Mouse (Mus musculus) embryonic facial prominence, embryonic 13.5 days (tissue): ENCODE measurements around the gene Lemd1. TPM values are rescaled to one million over a fixed set of nuclear protein-coding genes. Genes with fewer than 3 reads are reported as not detected.

Experiments used
- ATAC-seq: fragments of 200-750 bp; cut with Nextera tagmentation; 2 replicates; pipeline ENCODE4 v1.8.0; 2017; ENCODE audit warnings: low read depth; ENCODE audit not compliant: insufficient number of reproducible peaks, insufficient read depth, low FRiP score, low TSS enrichment
- H3K27ac ChIP-seq: fragments of 300-500 bp; sonication (generic); 2 replicates; pipeline ENCODE4 v1.5.1; 2015; ENCODE audit warnings: moderate library complexity, mild to moderate bottlenecking, inconsistent platforms
- H3K27me3 ChIP-seq: fragments of 300-500 bp; sonication (generic); 2 replicates; pipeline ENCODE4 v1.6.1; 2015; ENCODE audit warnings: mild to moderate bottlenecking, inconsistent platforms
- H3K36me3 ChIP-seq: fragments of 300-500 bp; sonication (generic); 2 replicates; pipeline ENCODE4 v1.6.1; 2015; ENCODE audit warnings: mild to moderate bottlenecking, inconsistent platforms
- H3K4me1 ChIP-seq: fragments of 300-500 bp; sonication (generic); 2 replicates; pipeline ENCODE4 v1.6.1; 2015; ENCODE audit warnings: inconsistent platforms
- H3K4me2 ChIP-seq: fragments of 300-500 bp; sonication (generic); 2 replicates; pipeline ENCODE4 v1.6.1; 2015; ENCODE audit warnings: moderate library complexity, mild to moderate bottlenecking, inconsistent platforms
- H3K4me3 ChIP-seq: fragments of 300-500 bp; sonication (generic); 2 replicates; pipeline ENCODE4 v1.5.1; 2015; ENCODE audit warnings: mild to moderate bottlenecking, inconsistent platforms
- H3K9ac ChIP-seq: fragments of 300-500 bp; sonication (generic); 2 replicates; pipeline ENCODE4 v1.6.1; 2015; ENCODE audit warnings: mild to moderate bottlenecking, inconsistent platforms
- H3K9me3 ChIP-seq: fragments of 300-500 bp; sonication (generic); 2 replicates; pipeline ENCODE4 v1.6.1; 2016; ENCODE audit warnings: inconsistent platforms
- WGBS: fragments of 180-500 bp; shearing (Covaris S2); methylation state at CpG from one replicate; pipeline ENCODE4 v1.1.7; 2015; ENCODE audit warnings: mixed read lengths; 5-methylcytosine and 5-hydroxymethylcytosine counted together
- polyA plus RNA-seq: library from polyadenylated mRNA; unstranded; fragments of >200 nt; fragmentation: Nextera tagmentation; extraction: Ambion mirVana; gene quantifications from 2 replicates; pipeline ENCODE4 v1.2.1, GENCODE M21; 2015

Lemd1 gene
- polyA plus RNA-seq, 1 experiment from 2014 or later: 1.2 TPM

DNA sequence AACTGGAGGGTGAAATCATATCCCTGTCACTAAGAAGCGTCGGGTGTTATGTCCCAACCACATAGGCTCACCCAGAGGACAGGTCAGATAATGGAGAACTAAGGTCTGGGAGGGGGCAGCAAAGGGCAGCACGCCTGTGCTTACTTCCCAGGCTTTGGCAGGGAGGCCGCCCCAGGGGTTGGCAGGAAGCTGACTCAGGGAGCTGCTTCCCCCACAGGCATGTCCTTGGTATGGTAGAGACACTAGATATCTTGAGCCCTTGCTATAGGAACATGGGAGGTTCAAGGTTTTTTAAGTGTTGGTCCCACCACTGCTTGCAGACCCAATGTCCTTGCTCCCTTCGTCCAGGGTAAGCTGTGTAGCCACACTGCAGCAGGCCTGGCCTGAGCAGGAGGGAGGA lies 14.7 kb downstream of the Lemd1 start:
- no peak overlapping the region for H3K4me3 ChIP-seq
- H3K4me2 ChIP-seq: no peak overlapping the region
- peaks cover 15% of the 10 kb centered on the region for H3K27me3 ChIP-seq
- no peak overlapping the region for H3K9ac ChIP-seq
- H3K9me3 ChIP-seq: no peaks in the 10 kb centered on the region
- H3K27ac ChIP-seq: no peak overlapping the region
- H3K4me1 ChIP-seq: peaks cover 48% of the 10 kb centered on the region
- WGBS: 32% methylated on average over 5 of the region's 5 CpGs
- H3K36me3 ChIP-seq: no peaks in the 10 kb centered on the region
- ATAC-seq: no peak

DNA sequence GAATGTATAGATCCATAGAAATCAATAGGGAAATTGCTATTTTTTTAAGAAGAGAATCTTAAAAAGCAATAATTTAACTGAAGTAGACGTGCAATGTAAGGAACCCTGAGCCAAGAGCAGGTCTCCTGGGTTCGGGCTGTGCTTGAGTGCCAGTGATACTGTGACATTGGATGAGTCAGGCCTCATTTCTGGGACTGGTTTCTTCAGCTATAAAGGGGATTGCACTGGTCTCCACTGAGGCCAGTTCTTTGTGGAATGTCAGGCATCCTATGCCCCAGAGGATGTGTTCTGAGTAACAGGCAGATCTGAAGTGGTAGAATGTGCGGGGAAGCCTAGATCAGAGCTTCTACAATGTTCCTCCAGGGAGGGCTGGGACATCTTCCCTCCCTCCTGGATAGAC lies 15.6 kb downstream of the Lemd1 start:
- Histone ChIP-seq H3K4me3 (no peak overlapping the region), H3K36me3 (no peaks in the 10 kb centered on the region), H3K9me3 (no peaks in the 10 kb centered on the region), H3K9ac (no peak overlapping the region), H3K27me3 (peaks cover 16% of the 10 kb centered on the region), H3K4me1 (peaks cover 52% of the 10 kb centered on the region), H3K4me2 (no peak overlapping the region), H3K27ac (no peak overlapping the region)
- WGBS: 73% methylated on average over 3 of the region's 3 CpGs
- ATAC-seq: no peak

GRCm38 (mm10) chr1:132208154-132208553 lies 16.9 kb downstream of the Lemd1 start:
- no peak overlapping the region for H3K27ac ChIP-seq
- ATAC-seq: no peak
- H3K4me1 ChIP-seq: peaks cover 61% of the 10 kb centered on the region
- no peak overlapping the region for H3K4me3 ChIP-seq
- WGBS: 14% methylated on average over 4 of the region's 4 CpGs
- no peak overlapping the region for H3K4me2 ChIP-seq
- H3K36me3 ChIP-seq: no peaks in the 10 kb centered on the region
- H3K27me3 ChIP-seq: peaks cover 24% of the 10 kb centered on the region
- H3K9ac ChIP-seq: 0 out of 2 replicates have a peak overlapping the region, but pooled peaks have one; percentile 36
- no peaks in the 10 kb centered on the region for H3K9me3 ChIP-seq

GRCm38 (mm10) chr1:132209400-132209799 lies 18.2 kb downstream of the Lemd1 start:
- WGBS: 46% methylated on average over 10 of the region's 10 CpGs
- no peak overlapping the region for H3K9ac ChIP-seq
- no peak overlapping the region for H3K27ac ChIP-seq
- no peak overlapping the region for H3K4me2 ChIP-seq
- no peak overlapping the region for H3K4me3 ChIP-seq
- no peak for ATAC-seq
- no peaks in the 10 kb centered on the region for H3K9me3 ChIP-seq
- H3K36me3 ChIP-seq: no peaks in the 10 kb centered on the region
- peaks cover 61% of the 10 kb centered on the region for H3K4me1 ChIP-seq
- H3K27me3 ChIP-seq: peaks cover 28% of the 10 kb centered on the region

DNA sequence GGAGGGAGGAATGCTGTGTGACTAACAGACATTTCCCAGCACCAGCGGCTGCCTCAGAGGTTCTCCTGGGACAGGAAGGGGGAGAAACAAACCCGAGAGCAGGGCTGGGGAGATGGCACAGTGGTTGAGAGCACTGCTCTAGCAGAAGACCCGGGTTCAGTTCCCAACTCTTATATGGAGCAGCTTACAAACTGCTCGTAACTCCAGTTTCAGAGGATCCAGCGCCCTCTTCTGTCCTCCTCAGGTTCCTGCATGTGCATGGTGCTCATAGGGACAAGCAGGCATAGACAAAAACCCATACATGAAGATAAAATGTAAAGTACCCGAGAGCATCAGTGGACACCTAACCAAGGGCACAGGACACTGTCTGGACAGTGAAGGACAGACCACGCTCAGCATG lies 19.7 kb downstream of the Lemd1 start:
- ATAC-seq: no peak
- Histone ChIP-seq H3K4me3 (no peak overlapping the region), H3K9ac (no peak overlapping the region), H3K27me3 (peaks cover 28% of the 10 kb centered on the region), H3K27ac (no peak overlapping the region), H3K9me3 (no peaks in the 10 kb centered on the region), H3K4me2 (no peak overlapping the region), H3K36me3 (no peaks in the 10 kb centered on the region), H3K4me1 (peaks cover 56% of the 10 kb centered on the region)
- 17% methylated on average over 7 of the region's 7 CpGs for WGBS

DNA sequence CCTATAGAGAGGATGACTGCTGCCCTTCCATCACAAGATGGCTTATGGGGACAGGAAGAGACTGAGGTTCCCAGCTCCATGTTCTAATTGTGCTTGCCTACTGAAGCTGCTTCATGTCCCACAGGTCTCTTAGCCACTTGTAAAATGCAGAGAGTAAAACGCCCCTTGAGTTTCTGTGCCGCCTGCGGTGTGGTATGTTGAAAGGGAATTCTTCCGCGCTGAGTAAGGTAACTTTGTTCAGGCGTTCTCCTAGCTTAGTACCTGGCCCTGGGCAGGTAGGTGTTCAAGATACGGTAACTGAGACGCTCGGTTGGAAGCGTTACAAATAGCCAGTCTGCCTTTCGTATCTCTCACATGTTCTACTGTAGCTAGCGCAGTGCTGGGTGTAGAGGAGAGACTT lies 20.4 kb downstream of the Lemd1 start:
- peak overlapping the region; percentile 34; the same call in 1 of the 2 replicates for H3K4me3 ChIP-seq
- WGBS: 37% methylated on average over 12 of the region's 12 CpGs
- H3K4me2 ChIP-seq: peak overlapping the region; percentile 54
- peaks cover 50% of the 10 kb centered on the region for H3K4me1 ChIP-seq
- H3K9me3 ChIP-seq: no peaks in the 10 kb centered on the region
- no peak overlapping the region for H3K9ac ChIP-seq
- H3K36me3 ChIP-seq: no peaks in the 10 kb centered on the region
- ATAC-seq: no peak
- H3K27ac ChIP-seq: no peak overlapping the region
- H3K27me3 ChIP-seq: peaks cover 28% of the 10 kb centered on the region

- no peak overlapping the region for H3K27ac ChIP-seq
- no peaks in the 10 kb centered on the region for H3K36me3 ChIP-seq
- H3K9me3 ChIP-seq: no peaks in the 10 kb centered on the region
- H3K4me1 ChIP-seq: peaks cover 48% of the 10 kb centered on the region
- H3K4me3 ChIP-seq: peak overlapping the region; percentile 34
- no peak for ATAC-seq
- peak overlapping the region; percentile 51; the same call in 1 of the 2 replicates for H3K9ac ChIP-seq
- H3K4me2 ChIP-seq: peak overlapping the region; percentile 54
- 4% methylated on average over 20 of the region's 20 CpGs for WGBS
- peaks cover 28% of the 10 kb centered on the region for H3K27me3 ChIP-seq
Measured at GRCm38 (mm10) chr1:132212218-132212617, 21.0 kb downstream of the Lemd1 start.

GRCm38 (mm10) chr1:132213076-132213475 lies 21.8 kb downstream of the Lemd1 start:
- Histone ChIP-seq H3K4me3 (no peak overlapping the region), H3K9ac (no peak overlapping the region), H3K27ac (no peak overlapping the region), H3K36me3 (no peaks in the 10 kb centered on the region), H3K27me3 (peaks cover 28% of the 10 kb centered on the region), H3K9me3 (no peaks in the 10 kb centered on the region), H3K4me1 (peaks cover 44% of the 10 kb centered on the region), H3K4me2 (no peak overlapping the region)
- ATAC-seq: no peak
- 44% methylated on average over 6 of the region's 6 CpGs for WGBS

DNA sequence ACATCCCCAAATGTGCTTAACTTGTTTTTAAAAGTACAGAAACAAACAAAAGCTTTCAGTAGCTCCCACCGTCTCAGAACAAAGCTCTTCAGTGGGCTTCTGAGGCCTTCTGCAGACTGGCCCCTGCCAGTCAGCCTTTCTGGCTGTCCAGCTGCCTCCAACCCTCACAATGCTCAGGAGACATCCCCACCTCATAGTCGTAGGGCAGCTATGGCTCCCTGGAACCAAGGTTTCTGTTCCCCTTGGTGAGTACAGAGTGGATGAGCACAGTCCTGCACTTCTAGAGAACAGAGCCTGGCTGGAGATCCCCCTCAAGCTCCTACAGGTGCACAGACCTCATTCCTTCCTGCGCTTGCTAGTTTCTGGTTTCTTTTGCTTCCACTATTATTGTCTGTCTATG lies 25.0 kb downstream of the Lemd1 start:
- no peaks in the 10 kb centered on the region for H3K36me3 ChIP-seq

GRCm38 (mm10) chr1:132221627-132222026 lies 30.4 kb downstream of the Lemd1 start:
- 27% methylated on average over 2 of the region's 2 CpGs for WGBS
- Histone ChIP-seq H3K9ac (no peak overlapping the region), H3K9me3 (no peaks in the 10 kb centered on the region), H3K27ac (no peak overlapping the region), H3K36me3 (no peaks in the 10 kb centered on the region), H3K27me3 (peaks cover 10% of the 10 kb centered on the region), H3K4me3 (no peak overlapping the region), H3K4me1 (no peaks in the 10 kb centered on the region), H3K4me2 (no peak overlapping the region)
- no peak for ATAC-seq

More for the DNA sequence above, 25.0 kb downstream of the Lemd1 start:
- no peak for ATAC-seq
- Histone ChIP-seq H3K4me2 (no peak overlapping the region), H3K9ac (no peak overlapping the region), H3K27ac (no peak overlapping the region), H3K4me3 (no peak overlapping the region), H3K9me3 (no peaks in the 10 kb centered on the region), H3K27me3 (peaks cover 31% of the 10 kb centered on the region), H3K4me1 (peaks cover 15% of the 10 kb centered on the region)
- WGBS: 47% methylated on average over 3 of the region's 3 CpGs

GRCm38 (mm10) chr1:132222166-132222565 lies 30.9 kb downstream of the Lemd1 start:
- Histone ChIP-seq H3K9me3 (no peaks in the 10 kb centered on the region), H3K4me2 (no peak overlapping the region), H3K27me3 (peaks cover 10% of the 10 kb centered on the region), H3K4me3 (no peak overlapping the region), H3K27ac (no peak overlapping the region), H3K4me1 (no peaks in the 10 kb centered on the region), H3K9ac (no peak overlapping the region), H3K36me3 (no peaks in the 10 kb centered on the region)
- ATAC-seq: no peak
- WGBS: 29% methylated on average over 6 of the region's 6 CpGs

DNA sequence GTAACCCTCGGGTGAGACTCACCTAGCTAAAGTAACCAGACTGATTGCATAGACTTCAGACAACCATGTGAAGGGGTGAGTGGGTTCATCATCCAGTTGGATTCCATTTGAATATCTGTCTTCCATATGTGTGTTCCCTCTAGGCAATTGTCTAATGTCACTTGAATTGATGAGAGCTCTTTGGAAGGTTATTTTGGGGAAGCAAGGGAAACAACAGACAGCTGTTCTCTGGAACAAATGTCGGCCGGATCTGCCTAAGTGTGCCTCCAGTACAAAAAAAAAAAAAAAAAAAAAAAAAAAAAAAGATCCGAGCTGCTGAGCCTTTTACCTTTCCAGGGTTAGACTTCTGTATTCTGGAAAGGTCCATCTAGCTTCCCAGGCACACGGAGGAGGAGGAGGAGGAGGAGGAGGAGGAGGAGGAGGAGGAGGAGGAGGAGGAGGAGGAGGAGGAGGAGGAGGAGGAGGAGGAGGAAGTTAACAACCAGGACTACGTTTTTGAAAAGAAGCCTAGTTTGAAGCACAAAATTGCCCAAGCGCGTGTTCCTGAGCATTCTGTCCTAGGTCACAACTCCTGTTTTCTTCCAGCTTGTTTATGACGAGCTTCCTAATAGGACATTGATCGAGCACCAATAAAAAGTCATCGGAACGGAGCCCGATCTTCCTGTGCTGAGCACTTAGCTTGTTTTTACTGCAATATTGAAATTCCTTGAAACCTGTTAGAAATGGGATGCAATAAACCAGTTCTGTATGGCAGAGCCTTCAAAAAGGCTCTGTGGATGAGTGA lies 35.3 kb downstream of the Lemd1 start:
- WGBS: 69% methylated on average over 12 of the region's 13 CpGs
- no peak overlapping the region for H3K27ac ChIP-seq
- ATAC-seq: no peak
- no peaks in the 10 kb centered on the region for H3K36me3 ChIP-seq
- no peak overlapping the region for H3K9ac ChIP-seq
- no peaks in the 10 kb centered on the region for H3K9me3 ChIP-seq
- no peak overlapping the region for H3K4me3 ChIP-seq
- no peak overlapping the region for H3K4me2 ChIP-seq
- H3K4me1 ChIP-seq: no peaks in the 10 kb centered on the region
- H3K27me3 ChIP-seq: no peaks in the 10 kb centered on the region
